Mouse (Mus musculus): ENCODE data around the gene Dynlt1b. TPM values are rescaled to one million over a fixed set of nuclear protein-coding genes. Genes with fewer than 3 reads are reported as not detected.
A peak's percentile ranks its signal among the peaks of the same experiment; 100 is the strongest.
"Not testable (repeated sequence)": the region's sequence is repeated elsewhere in the genome, so short reads cannot be mapped to it uniquely, and the experiment has no call there.

The Dynlt1b gene
- 1,347 and 1,481 TPM in 2 replicates for polyA plus RNA-seq (2015; fragmentation: Nextera tagmentation; extraction: Ambion mirVana)

- Histone ChIP-seq H3K4me1 (replicated peaks) (peaks cover 19% of the 10 kb centered on the region), H3K4me2 (peak within 1 kb of the TSS; percentile 58), H3K4me3 (peak within 1 kb of the TSS; percentile 45), H3K9ac (peak within 1 kb of the TSS; percentile 74), H3K27ac (replicated peaks) (peak within 1 kb of the TSS; percentile 87), H3K36me3 (peaks cover 19% of the 10 kb centered on the region)
- not testable (repeated sequence) for H3K9me3 ChIP-seq, H3K27me3 ChIP-seq
- peak; percentile 95 for ATAC-seq (ENCODE audit: low read depth)
- 1% methylated on average over 27 of the region's 27 CpGs for WGBS
These were observed at the start of gene Dynlt1b for GRCm38 (mm10) chr17:6429945-6430344. Dynlt1b (plus strand) TSS chr17:6430112.

DNA sequence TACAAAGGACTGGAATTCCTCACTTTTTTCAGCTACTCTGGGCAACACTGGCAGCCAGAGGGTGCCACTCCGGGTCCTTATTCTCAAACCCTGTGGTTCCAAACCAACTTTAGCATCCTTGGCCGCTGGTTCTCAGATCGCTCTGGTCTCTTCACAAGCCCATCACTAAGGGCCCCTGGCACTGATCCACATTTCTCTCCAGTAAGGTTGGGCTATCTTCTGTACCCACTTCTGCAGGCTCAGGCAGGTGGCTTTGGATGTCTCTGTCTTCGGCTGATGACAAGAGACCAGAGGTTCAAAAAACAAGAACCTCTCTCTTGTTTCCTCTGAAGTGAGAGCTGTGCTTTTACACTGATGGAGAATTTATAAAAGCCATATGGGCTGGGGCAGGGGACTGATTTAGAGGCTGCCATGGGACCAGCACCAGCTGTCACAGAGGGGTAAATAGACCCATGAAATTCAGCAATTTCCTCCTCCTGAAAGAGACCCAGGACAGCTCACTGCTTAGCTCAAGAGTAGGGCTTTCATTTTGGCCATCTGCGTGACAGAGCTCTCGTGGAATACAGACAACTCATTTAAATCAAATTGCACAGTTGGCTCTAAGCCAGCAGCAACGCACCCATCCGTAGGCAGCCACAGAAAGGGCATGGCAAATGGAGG lies 49.6 kb upstream of the Dynlt1b start:
- H3K4me1 ChIP-seq (replicated peaks); H3K27ac ChIP-seq (replicated peaks); H3K4me2 ChIP-seq; H3K4me3 ChIP-seq; H3K36me3 ChIP-seq; H3K9ac ChIP-seq; H3K9me3 ChIP-seq; H3K27me3 ChIP-seq: not testable (repeated sequence)
- ATAC-seq (ENCODE audit: low read depth) = peak; percentile 95
- WGBS = 33% methylated on average over 2 of the region's 8 CpGs

GRCm38 (mm10) chr17:6381071-6381682 lies 48.7 kb upstream of the Dynlt1b start:
- H3K27me3 ChIP-seq; H3K36me3 ChIP-seq; H3K4me2 ChIP-seq; H3K4me3 ChIP-seq; H3K9me3 ChIP-seq; H3K27ac ChIP-seq (replicated peaks); H3K9ac ChIP-seq; H3K4me1 ChIP-seq (replicated peaks): not testable (repeated sequence)
- no CpG with 5 or more reads among the region's 8 CpGs for WGBS
- ATAC-seq (ENCODE audit: low read depth) = peak; percentile 66; the same call in 1 of the 2 replicates

- not testable (repeated sequence) for H3K4me1 ChIP-seq (replicated peaks); H3K9ac ChIP-seq; H3K9me3 ChIP-seq; H3K4me3 ChIP-seq; H3K36me3 ChIP-seq; H3K27me3 ChIP-seq; H3K4me2 ChIP-seq; H3K27ac ChIP-seq (replicated peaks)
- ATAC-seq (ENCODE audit: low read depth) = peak; percentile 70
- no CpG with 5 or more reads among the region's 4 CpGs for WGBS
These were observed 43.0 kb upstream of the Dynlt1b start for GRCm38 (mm10) chr17:6386927-6387326.

- not testable (repeated sequence) for H3K9ac ChIP-seq; H3K36me3 ChIP-seq; H3K9me3 ChIP-seq; H3K27ac ChIP-seq (replicated peaks); H3K4me3 ChIP-seq; H3K27me3 ChIP-seq; H3K4me2 ChIP-seq; H3K4me1 ChIP-seq (replicated peaks)
- peak; percentile 54; the same call in 1 of the 2 replicates for ATAC-seq (ENCODE audit: low read depth)
- no CpG with 5 or more reads among the region's 9 CpGs for WGBS
These were observed 42.5 kb upstream of the Dynlt1b start for GRCm38 (mm10) chr17:6387380-6387911.

DNA sequence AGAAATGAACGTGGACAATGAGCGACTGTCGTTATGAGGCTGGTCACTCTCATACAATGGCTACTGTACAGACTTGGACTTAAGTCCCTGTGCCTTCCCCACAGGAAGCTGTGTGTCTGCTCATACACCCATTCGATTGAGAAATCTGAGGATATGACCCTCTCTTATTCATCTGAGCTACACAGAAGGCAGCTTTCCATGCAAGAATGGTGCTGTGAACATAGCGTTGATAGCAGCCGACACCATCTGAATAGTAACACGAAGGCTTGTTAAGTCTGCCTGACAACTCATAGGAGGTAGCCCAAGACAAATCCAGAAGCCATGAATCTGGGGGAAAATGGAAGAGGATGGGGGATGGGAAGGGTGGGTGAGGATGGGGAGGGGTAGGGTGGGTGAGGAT lies 40.4 kb upstream of the Dynlt1b start:
- not testable (repeated sequence) for ATAC-seq (ENCODE audit: low read depth); H3K4me3 ChIP-seq

DNA sequence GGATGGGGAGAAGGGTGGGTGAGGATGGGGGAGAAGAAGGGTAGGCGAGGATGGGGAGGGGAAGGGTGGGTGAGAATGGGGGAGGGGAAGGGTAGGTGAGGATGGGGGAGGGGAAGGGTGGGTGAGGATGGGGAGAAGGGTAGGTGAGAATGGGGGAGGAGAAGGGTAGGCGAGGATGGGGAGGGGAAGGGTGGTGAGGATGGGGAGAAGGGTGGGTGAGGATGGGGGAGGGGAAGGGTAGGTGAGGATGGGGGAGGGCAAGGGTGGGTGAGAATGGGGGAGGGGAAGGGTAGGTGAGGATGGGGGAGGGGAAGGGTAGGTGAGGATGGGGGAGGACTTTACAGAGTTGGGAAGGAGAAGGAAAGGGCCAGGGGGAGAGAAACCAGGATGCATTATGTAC lies 39.2 kb upstream of the Dynlt1b start:
- H3K36me3 ChIP-seq; H3K4me1 ChIP-seq (replicated peaks); H3K4me3 ChIP-seq; H3K4me2 ChIP-seq; H3K9ac ChIP-seq; H3K27ac ChIP-seq (replicated peaks); H3K9me3 ChIP-seq; ATAC-seq (ENCODE audit: low read depth); H3K27me3 ChIP-seq: not testable (repeated sequence)
- 77% methylated on average over 2 of the region's 2 CpGs for WGBS

More for the DNA sequence above, 40.4 kb upstream of the Dynlt1b start:
- H3K9ac ChIP-seq; H3K9me3 ChIP-seq; H3K4me2 ChIP-seq; H3K27ac ChIP-seq (replicated peaks); H3K27me3 ChIP-seq; H3K4me1 ChIP-seq (replicated peaks); H3K36me3 ChIP-seq: not testable (repeated sequence)
- 75% methylated on average over 5 of the region's 7 CpGs for WGBS

GRCm38 (mm10) chr17:6391736-6392135 lies 38.2 kb upstream of the Dynlt1b start:
- H3K36me3 ChIP-seq; H3K9ac ChIP-seq; H3K4me1 ChIP-seq (replicated peaks); H3K27ac ChIP-seq (replicated peaks); H3K9me3 ChIP-seq; H3K27me3 ChIP-seq; H3K4me2 ChIP-seq; ATAC-seq (ENCODE audit: low read depth); H3K4me3 ChIP-seq: not testable (repeated sequence)
- WGBS = 89% methylated on average over 5 of the region's 6 CpGs

DNA sequence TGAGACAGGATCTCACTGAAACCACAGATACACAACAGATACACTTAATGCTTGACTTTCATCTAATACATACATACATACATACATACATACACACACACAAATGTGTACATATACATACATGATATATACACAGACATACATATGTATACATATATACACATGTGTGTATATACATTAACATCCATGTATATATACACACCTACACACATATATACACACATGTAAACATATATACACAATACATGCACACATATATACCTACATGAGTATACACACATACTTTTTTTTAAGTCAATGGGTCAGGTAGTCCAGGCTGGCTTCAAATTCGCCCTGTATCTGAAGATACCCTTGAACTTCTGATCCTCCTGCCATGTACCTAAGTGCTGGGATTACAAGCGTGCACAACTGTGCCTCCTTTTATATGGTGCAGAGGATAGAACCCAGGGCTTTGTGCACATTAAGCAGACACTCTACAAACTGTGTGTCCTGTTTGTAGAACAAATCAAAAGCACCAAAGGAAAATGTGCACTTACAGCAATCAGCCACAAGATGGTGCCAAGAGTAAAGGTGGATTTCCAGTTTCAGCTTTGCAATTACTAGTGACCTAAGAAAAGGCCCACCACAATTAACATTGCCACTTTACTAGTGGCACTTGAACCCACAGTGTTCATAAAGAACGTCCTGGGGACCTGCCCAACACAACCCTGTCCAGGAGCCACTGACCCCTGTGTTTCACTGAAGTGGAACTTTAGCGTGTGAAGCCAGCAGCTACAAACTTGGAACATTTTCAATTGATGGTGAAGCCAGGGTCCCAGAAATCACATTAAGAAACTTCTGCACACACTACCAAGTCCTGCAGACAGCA lies 37.2 kb upstream of the Dynlt1b start:
- H3K9me3 ChIP-seq; H3K9ac ChIP-seq; H3K4me1 ChIP-seq (replicated peaks); H3K27me3 ChIP-seq; H3K27ac ChIP-seq (replicated peaks); H3K36me3 ChIP-seq; H3K4me3 ChIP-seq; H3K4me2 ChIP-seq: not testable (repeated sequence)
- WGBS = no CpG with 5 or more reads among the region's 4 CpGs
- ATAC-seq (ENCODE audit: low read depth) = peak; percentile 64; the same call in 1 of the 2 replicates

- ATAC-seq (ENCODE audit: low read depth); H3K27me3 ChIP-seq; H3K36me3 ChIP-seq; H3K4me2 ChIP-seq; H3K9me3 ChIP-seq; H3K4me3 ChIP-seq; H3K27ac ChIP-seq (replicated peaks); H3K9ac ChIP-seq: not testable (repeated sequence)
- WGBS = 88% methylated on average over 1 of the region's 3 CpGs
- H3K4me1 ChIP-seq (replicated peaks) = peaks cover 12% of the 10 kb centered on the region
These were observed 31.8 kb upstream of the Dynlt1b start for GRCm38 (mm10) chr17:6398079-6398478.

DNA sequence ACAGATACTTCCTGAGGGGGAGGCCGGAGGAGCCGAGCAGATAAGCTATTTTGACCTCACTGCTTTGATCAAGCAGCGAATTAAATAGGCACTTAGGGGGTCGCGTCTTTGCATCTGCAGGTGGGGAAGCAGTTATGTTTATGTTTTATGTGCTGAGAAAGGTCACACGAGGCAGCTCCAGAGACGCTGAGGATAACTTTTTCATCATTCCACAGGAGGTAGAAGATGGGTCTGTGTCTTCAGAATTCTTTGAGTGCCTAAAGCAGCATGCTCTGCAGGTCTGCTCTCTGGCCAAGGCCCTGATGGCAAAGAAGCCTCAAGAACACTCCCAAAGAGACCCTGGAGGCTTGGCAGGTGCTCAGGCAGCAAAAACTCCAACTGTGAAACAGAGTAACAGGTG lies 31.1 kb upstream of the Dynlt1b start:
- H3K4me2 ChIP-seq; H3K36me3 ChIP-seq; H3K27me3 ChIP-seq; ATAC-seq (ENCODE audit: low read depth); H3K4me3 ChIP-seq; H3K9me3 ChIP-seq; H3K9ac ChIP-seq: not testable (repeated sequence)
- WGBS = 46% methylated on average over 7 of the region's 7 CpGs
- Histone ChIP-seq H3K27ac (replicated peaks) (0 out of 2 replicates have a peak overlapping the region, but pooled peaks have one; percentile 28), H3K4me1 (replicated peaks) (peaks cover 12% of the 10 kb centered on the region)
